Mouse (Mus musculus): ENCODE results near the gene Col3a1. TPM values are rescaled to one million over a fixed set of nuclear protein-coding genes. Genes with fewer than 3 reads are reported as not detected.

Gene Col3a1
- polyA plus RNA-seq, 1 experiment: not detected

- TF ChIP-seq CTCF (IDR thresholded peaks at IDR 0.05; ENCODE audit: insufficient read depth, low read depth, low read length): no peak
- Histone ChIP-seq H3K4me3 (ENCODE audit: insufficient read depth, low read depth, low read length) (no peak overlapping the region), H3K4me1 (ENCODE audit: control insufficient read depth, insufficient read depth, low read length) (no peaks in the 10 kb centered on the region), H3K27ac (ENCODE audit: insufficient read depth, low read depth, low read length) (no peak overlapping the region)
- 71% methylated on average over 2 of the region's 2 CpGs for WGBS
Measured at GRCm38 (mm10) chr1:45359673-45360072, 48.3 kb downstream of the Col3a1 start.

DNA sequence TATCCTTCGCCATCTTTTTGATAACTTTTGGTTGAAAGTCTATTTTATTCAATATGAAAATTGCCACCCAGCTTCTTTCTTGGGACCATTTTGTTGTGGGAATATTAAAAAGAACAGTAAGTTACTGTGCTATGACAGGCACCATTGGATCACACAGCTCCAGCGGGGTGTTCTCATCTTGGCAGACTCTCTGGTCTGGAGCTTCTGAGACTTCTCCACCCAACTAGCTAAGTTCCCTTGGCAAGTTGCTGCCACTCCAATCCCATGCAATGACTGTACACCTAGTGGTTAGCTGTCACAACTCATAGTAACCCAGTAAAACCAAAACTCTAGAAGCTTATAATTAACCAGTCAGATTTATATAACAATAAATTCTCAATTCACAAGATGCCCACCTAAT, 51.9 kb downstream of the Col3a1 start:
- 96% methylated on average over 2 of the region's 2 CpGs for WGBS
- no peak for TF ChIP-seq CTCF (IDR thresholded peaks at IDR 0.05; ENCODE audit: insufficient read depth, low read depth, low read length)
- TF ChIP-seq POLR2A (IDR thresholded peaks at IDR 0.05; ENCODE audit: insufficient read depth, low read depth, low read length): no peak
- Histone ChIP-seq H3K27ac (ENCODE audit: insufficient read depth, low read depth, low read length) (no peak overlapping the region), H3K4me3 (ENCODE audit: insufficient read depth, low read depth, low read length) (no peak overlapping the region), H3K4me1 (ENCODE audit: control insufficient read depth, insufficient read depth, low read length) (no peaks in the 10 kb centered on the region)

GRCm38 (mm10) chr1:45365427-45365826, 54.1 kb downstream of the Col3a1 start:
- WGBS: 76% methylated on average over 1 of the region's 1 CpGs
- TF ChIP-seq POLR2A (IDR thresholded peaks at IDR 0.05; ENCODE audit: insufficient read depth, low read depth, low read length): no peak
- TF ChIP-seq CTCF (IDR thresholded peaks at IDR 0.05; ENCODE audit: insufficient read depth, low read depth, low read length): no peak
- Histone ChIP-seq H3K27ac (ENCODE audit: insufficient read depth, low read depth, low read length) (no peak overlapping the region), H3K4me3 (ENCODE audit: insufficient read depth, low read depth, low read length) (no peak overlapping the region), H3K4me1 (ENCODE audit: control insufficient read depth, insufficient read depth, low read length) (no peaks in the 10 kb centered on the region)

GRCm38 (mm10) chr1:45379992-45380690, 68.8 kb downstream of the Col3a1 start:
- WGBS: 87% methylated on average over 7 of the region's 7 CpGs
- H3K27ac ChIP-seq (ENCODE audit: insufficient read depth, low read depth, low read length): no peak overlapping the region
- H3K4me1 ChIP-seq (ENCODE audit: control insufficient read depth, insufficient read depth, low read length): no peaks in the 10 kb centered on the region
- TF ChIP-seq CTCF (IDR thresholded peaks at IDR 0.05; ENCODE audit: insufficient read depth, low read depth, low read length) (no peak), POLR2A (IDR thresholded peaks at IDR 0.05; ENCODE audit: insufficient read depth, low read depth, low read length) (no peak)
- no peak overlapping the region for H3K4me3 ChIP-seq (ENCODE audit: insufficient read depth, low read depth, low read length)

GRCm38 (mm10) chr1:45381866-45382265, 70.5 kb downstream of the Col3a1 start:
- WGBS: 88% methylated on average over 2 of the region's 2 CpGs

More at GRCm38 (mm10) chr1:45381866-45382265, 70.5 kb downstream of the Col3a1 start:
- Histone ChIP-seq H3K4me1 (ENCODE audit: control insufficient read depth, insufficient read depth, low read length) (no peaks in the 10 kb centered on the region), H3K4me3 (ENCODE audit: insufficient read depth, low read depth, low read length) (no peak overlapping the region), H3K27ac (ENCODE audit: insufficient read depth, low read depth, low read length) (no peak overlapping the region)
- no peak for TF ChIP-seq POLR2A (IDR thresholded peaks at IDR 0.05; ENCODE audit: insufficient read depth, low read depth, low read length)
- no peak for TF ChIP-seq CTCF (IDR thresholded peaks at IDR 0.05; ENCODE audit: insufficient read depth, low read depth, low read length)

Other genes starting within 250 kb of the Col3a1 start
- not detected in 2 replicates for gene Col5a2, start 191.7 kb downstream of the Col3a1 start, polyA plus RNA-seq (2012; ENCODE audit: insufficient read depth, insufficient read length, low replicate concordance, missing spikeins)